Mouse (Mus musculus): ENCODE results near the gene Espn. TPM values are rescaled to one million over a fixed set of nuclear protein-coding genes. Genes with fewer than 3 reads are reported as not detected.

Gene Espn
- polyA plus RNA-seq, 1 experiment, result 0.56 TPM

- TF ChIP-seq POLR2A (IDR thresholded peaks at IDR 0.05; ENCODE audit: low read depth, low read length) (no peak), CTCF (IDR thresholded peaks at IDR 0.05; ENCODE audit: borderline replicate concordance, insufficient read depth, low read length) (no peak)
- Histone ChIP-seq H3K4me3 (ENCODE audit: insufficient read depth, low read length) (no peak overlapping the region), H3K27ac (ENCODE audit: insufficient read depth, low read length) (no peak overlapping the region), H3K4me1 (ENCODE audit: control insufficient read depth, insufficient read depth, low read length) (no peaks in the 10 kb centered on the region)
Measured at GRCm38 (mm10) chr4:152120311-152121182, 31.6 kb downstream of the Espn start.

- H3K27ac ChIP-seq (ENCODE audit: insufficient read depth, low read length), result no peak overlapping the region
- H3K4me1 ChIP-seq (ENCODE audit: control insufficient read depth, insufficient read depth, low read length), result no peaks in the 10 kb centered on the region
- no peak overlapping the region for H3K4me3 ChIP-seq (ENCODE audit: insufficient read depth, low read length)
- TF ChIP-seq CTCF (IDR thresholded peaks at IDR 0.05; ENCODE audit: borderline replicate concordance, insufficient read depth, low read length) (0 out of 2 replicates have a peak, but pooled peaks have one; percentile 6), POLR2A (IDR thresholded peaks at IDR 0.05; ENCODE audit: low read depth, low read length) (no peak)
Measured at GRCm38 (mm10) chr4:152119396-152120292, 32.5 kb downstream of the Espn start.

- Histone ChIP-seq H3K4me3 (ENCODE audit: insufficient read depth, low read length) (no peak overlapping the region), H3K4me1 (ENCODE audit: control insufficient read depth, insufficient read depth, low read length) (no peaks in the 10 kb centered on the region), H3K27ac (ENCODE audit: insufficient read depth, low read length) (no peak overlapping the region)
- TF ChIP-seq POLR2A (IDR thresholded peaks at IDR 0.05; ENCODE audit: low read depth, low read length), result no peak
- TF ChIP-seq CTCF (IDR thresholded peaks at IDR 0.05; ENCODE audit: borderline replicate concordance, insufficient read depth, low read length), result no peak
Measured at GRCm38 (mm10) chr4:152117538-152117937, 34.6 kb downstream of the Espn start.

DNA sequence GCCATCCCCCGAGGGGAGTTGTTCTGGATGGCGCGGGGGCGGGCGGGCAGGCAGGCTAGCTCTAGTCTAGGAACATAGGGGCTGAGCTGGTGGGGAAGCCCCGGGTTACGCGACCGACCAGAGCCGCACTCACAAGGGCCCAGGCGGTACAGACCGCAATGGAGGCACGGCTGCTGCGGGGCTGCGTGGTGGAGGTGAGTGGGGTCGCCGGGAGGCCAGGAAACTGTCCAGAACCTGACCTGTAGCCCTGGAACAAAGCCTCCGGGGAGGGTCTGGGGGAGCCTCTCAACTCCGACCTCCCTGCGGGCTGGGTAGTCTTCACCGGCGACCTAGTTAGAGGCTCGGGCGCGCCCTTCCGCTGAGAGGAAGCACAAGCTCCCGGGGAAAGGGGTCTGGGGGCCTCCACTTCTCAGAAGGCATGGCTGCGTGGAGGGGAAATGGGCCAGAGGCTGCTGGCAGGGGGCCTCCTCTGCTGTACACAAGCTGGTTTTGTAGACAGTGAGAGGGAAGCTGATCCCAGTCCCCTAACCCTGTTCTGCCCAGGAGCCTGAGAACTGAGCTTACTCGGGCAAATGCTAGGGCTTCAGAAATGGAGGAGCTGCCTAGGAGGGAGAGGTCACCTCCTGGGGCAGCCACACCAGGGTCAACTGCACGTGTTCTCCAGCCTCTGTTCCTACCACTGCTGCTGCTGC lies 36.1 kb downstream of the Espn start, which contains the start of gene Tnfrsf25:
Gene Tnfrsf25, plus strand, starts transcription at position 14 of the 692 bp plus-strand sequence.
- Histone ChIP-seq H3K4me3 (ENCODE audit: insufficient read depth, low read length) (no peak within 1 kb of the TSS), H3K4me1 (ENCODE audit: control insufficient read depth, insufficient read depth, low read length) (no peaks in the 10 kb centered on the region), H3K27ac (ENCODE audit: insufficient read depth, low read length) (no peak within 1 kb of the TSS)
- no peak for TF ChIP-seq POLR2A (IDR thresholded peaks at IDR 0.05; ENCODE audit: low read depth, low read length)
- no peak for TF ChIP-seq CTCF (IDR thresholded peaks at IDR 0.05; ENCODE audit: borderline replicate concordance, insufficient read depth, low read length)

DNA sequence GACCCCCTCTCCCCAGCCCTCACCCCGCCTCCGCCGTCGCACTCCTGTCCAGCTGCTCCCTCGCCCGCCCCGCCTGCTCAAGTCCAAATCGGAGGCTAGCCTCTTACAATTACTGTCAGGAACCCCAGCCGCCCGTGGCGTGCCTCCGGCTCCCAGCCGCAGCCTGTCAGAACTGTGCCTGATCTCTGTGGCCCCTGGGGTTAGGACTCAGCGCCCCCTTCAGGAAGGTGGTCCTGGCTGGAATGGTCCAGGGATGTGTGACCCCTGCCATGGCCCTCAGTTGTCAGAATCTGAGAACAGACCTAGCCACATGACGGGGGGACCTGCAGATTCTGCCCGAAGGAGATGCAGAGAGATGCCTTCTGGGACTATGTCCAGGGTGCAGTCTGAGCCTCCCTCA lies 38.1 kb downstream of the Espn start:
- H3K27ac ChIP-seq (ENCODE audit: insufficient read depth, low read length), result no peak overlapping the region
- TF ChIP-seq CTCF (IDR thresholded peaks at IDR 0.05; ENCODE audit: borderline replicate concordance, insufficient read depth, low read length), result no peak
- TF ChIP-seq POLR2A (IDR thresholded peaks at IDR 0.05; ENCODE audit: low read depth, low read length), result no peak
- no peaks in the 10 kb centered on the region for H3K4me1 ChIP-seq (ENCODE audit: control insufficient read depth, insufficient read depth, low read length)
- no peak overlapping the region for H3K4me3 ChIP-seq (ENCODE audit: insufficient read depth, low read length)

- Histone ChIP-seq H3K4me3 (ENCODE audit: insufficient read depth, low read length) (no peak overlapping the region), H3K27ac (ENCODE audit: insufficient read depth, low read length) (no peak overlapping the region), H3K4me1 (ENCODE audit: control insufficient read depth, insufficient read depth, low read length) (peaks cover 3% of the 10 kb centered on the region; the same call in 1 of the 2 replicates)
- no peak for TF ChIP-seq POLR2A (IDR thresholded peaks at IDR 0.05; ENCODE audit: low read depth, low read length)
- TF ChIP-seq CTCF (IDR thresholded peaks at IDR 0.05; ENCODE audit: borderline replicate concordance, insufficient read depth, low read length), result no peak
Measured at GRCm38 (mm10) chr4:152112329-152112728, 39.8 kb downstream of the Espn start.

DNA sequence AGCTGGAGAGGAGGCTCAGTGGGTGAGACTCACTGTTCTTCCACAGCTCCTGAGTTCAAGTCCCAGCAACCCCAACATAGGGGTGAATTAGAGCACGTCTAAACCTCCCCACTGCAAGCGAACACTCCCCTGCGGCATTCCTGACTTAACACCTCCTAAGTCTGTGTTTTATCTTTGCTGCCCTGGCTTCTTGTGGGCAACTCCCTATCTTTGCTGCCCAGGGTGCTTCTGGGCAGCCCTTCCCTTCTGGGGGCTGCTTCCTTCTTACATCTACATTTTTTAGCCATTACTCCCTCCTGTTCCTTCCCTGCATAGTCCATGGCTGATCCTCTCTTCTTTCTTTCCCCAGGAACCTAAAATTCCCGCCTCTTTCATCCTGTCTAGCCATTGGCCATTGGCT lies 41.5 kb downstream of the Espn start:
- TF ChIP-seq POLR2A (IDR thresholded peaks at IDR 0.05; ENCODE audit: low read depth, low read length) (no peak), CTCF (IDR thresholded peaks at IDR 0.05; ENCODE audit: borderline replicate concordance, insufficient read depth, low read length) (no peak)
- Histone ChIP-seq H3K4me3 (ENCODE audit: insufficient read depth, low read length) (no peak overlapping the region), H3K4me1 (ENCODE audit: control insufficient read depth, insufficient read depth, low read length) (peaks cover 3% of the 10 kb centered on the region; the same call in 1 of the 2 replicates), H3K27ac (ENCODE audit: insufficient read depth, low read length) (no peak overlapping the region)

- TF ChIP-seq POLR2A (IDR thresholded peaks at IDR 0.05; ENCODE audit: low read depth, low read length) (no peak), CTCF (IDR thresholded peaks at IDR 0.05; ENCODE audit: borderline replicate concordance, insufficient read depth, low read length) (no peak)
- no peak overlapping the region for H3K4me3 ChIP-seq (ENCODE audit: insufficient read depth, low read length)
- H3K4me1 ChIP-seq (ENCODE audit: control insufficient read depth, insufficient read depth, low read length), result peaks cover 3% of the 10 kb centered on the region; the same call in 1 of the 2 replicates
- no peak overlapping the region for H3K27ac ChIP-seq (ENCODE audit: insufficient read depth, low read length)
Measured at GRCm38 (mm10) chr4:152109509-152109908, 42.7 kb downstream of the Espn start.

DNA sequence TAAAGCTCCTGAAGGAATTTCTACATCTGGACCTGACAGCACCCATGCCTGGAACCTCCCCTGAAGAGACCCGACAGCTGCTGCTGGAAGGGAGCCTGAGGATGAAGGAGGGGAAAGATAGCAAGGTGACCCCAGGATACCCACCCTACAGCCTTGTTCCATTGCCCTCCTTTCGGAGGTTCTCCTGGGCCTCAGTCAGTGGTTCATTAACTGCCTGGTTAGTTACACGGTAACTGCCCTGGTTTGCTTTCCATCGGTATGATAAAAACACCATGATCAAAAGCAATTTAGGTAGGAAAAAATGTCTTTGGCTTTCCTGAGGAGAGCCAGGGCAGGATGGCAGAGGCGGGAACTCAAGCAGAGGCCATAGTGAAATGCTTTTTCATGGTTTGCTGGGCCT lies 43.5 kb downstream of the Espn start:
- Histone ChIP-seq H3K4me1 (ENCODE audit: control insufficient read depth, insufficient read depth, low read length) (peaks cover 3% of the 10 kb centered on the region; the same call in 1 of the 2 replicates), H3K4me3 (ENCODE audit: insufficient read depth, low read length) (no peak overlapping the region), H3K27ac (ENCODE audit: insufficient read depth, low read length) (no peak overlapping the region)
- no peak for TF ChIP-seq CTCF (IDR thresholded peaks at IDR 0.05; ENCODE audit: borderline replicate concordance, insufficient read depth, low read length)
- TF ChIP-seq POLR2A (IDR thresholded peaks at IDR 0.05; ENCODE audit: low read depth, low read length), result no peak

All from embryonic fibroblast, embryonic 13.5 days (primary cell).